22 mouse cellular contexts compared by ENCODE assay signal in genomic region chr1:132005466-132005865, GRCm38 (mm10). TPM values are rescaled to one million over a fixed set of nuclear protein-coding genes. Genes with fewer than 3 reads are reported as not detected.
DNase-seq lines count a peak whose midpoint lies in the region; ATAC-seq and TF ChIP-seq lines count a peak whose summit lies in the region.
"Had no signal": no experiment of that assay in that cellular context is flagged by ENCODE, and none has a peak within 500 bp of the region (broad histone marks: within the 10 kb centered on the region; RNA-seq: fewer than 3 reads in every experiment).

No protein-coding gene starts in this region.

- no peak overlapping the region for H3K4me3 ChIP-seq in liver, postnatal 0 days (ENCODE audit: low read depth, low read length)
- H3K4me3 ChIP-seq in myocyte: no peak overlapping the region
- H3K4me3 ChIP-seq: embryonic facial prominence, embryonic 15.5 days; forebrain, embryonic 12.5 days; heart, embryonic 13.5 days; hindbrain, embryonic 12.5 days had no signal

- TF ChIP-seq EP300 in liver, postnatal 0 days (IDR thresholded peaks at IDR 0.05; ENCODE audit: low read depth): no peak

- TF ChIP-seq POLR2A in myocyte (IDR thresholded peaks at IDR 0.05; ENCODE audit: insufficient read length, low read depth): no peak

- H3ac ChIP-seq in myocyte (ENCODE audit: control insufficient read depth, insufficient read length): no peak overlapping the region

- no peak overlapping the region for H3K4me2 ChIP-seq in liver, postnatal 0 days (ENCODE audit: low read depth, low read length)
- peak overlapping the region; percentile 33 for H3K4me2 ChIP-seq in myocyte (ENCODE audit: low read depth)
- H3K4me2 ChIP-seq: embryonic facial prominence, embryonic 15.5 days; forebrain, embryonic 12.5 days; heart, embryonic 13.5 days; hindbrain, embryonic 12.5 days had no signal

- H3K79me2 ChIP-seq in myocyte (ENCODE audit: control insufficient read depth, insufficient read depth): peaks cover 22% of the 10 kb centered on the region

- no peaks in the 10 kb centered on the region for H3K9me3 ChIP-seq in liver, postnatal 0 days (ENCODE audit: low read length)
- H3K9me3 ChIP-seq: embryonic facial prominence, embryonic 15.5 days; forebrain, embryonic 12.5 days; heart, embryonic 13.5 days; hindbrain, embryonic 12.5 days had no signal

- peak overlapping the region; percentile 100; the same call in 1 of the 2 replicates for H3K27ac ChIP-seq in liver, postnatal 0 days (ENCODE audit: low read depth)
- H3K27ac ChIP-seq: forebrain, embryonic 12.5 days; heart, embryonic 13.5 days; hindbrain, embryonic 12.5 days had no signal

- no peak for DNase-seq in liver, postnatal 0 days
- DNase-seq in liver: no peak
- DNase-seq in A20 (ENCODE audit: low read depth, low spot score): peak; percentile 9
- DNase-seq in NIH3T3 (ENCODE audit: low read depth): peak; percentile 58
- no peak for DNase-seq in layer of hippocampus, postnatal 10 days (ENCODE audit: low spot score in 2 of 2)
- no peak for DNase-seq in testis, postnatal 10 days (ENCODE audit: low spot score)
- DNase-seq: adrenal gland, adult 8-10 months; cerebellum, adult 11 months; cerebellum, adult 8-10 months; cerebellum, postnatal 14 days; embryo, embryonic 11 days; forebrain, postnatal 0 days; gastrocnemius, postnatal 25 days; heart, postnatal 36 days; kidney, adult 11 months had no signal

- ATAC-seq in liver, postnatal 0 days: no peak
- ATAC-seq: forebrain, postnatal 0 days; hindbrain, embryonic 16.5 days; inflammation-experienced regulatory T-cells, adult 6 months had no signal

- TF ChIP-seq CTCF in liver, postnatal 0 days (IDR thresholded peaks at IDR 0.05; ENCODE audit: low read depth): no peak

- WGBS in liver, postnatal 0 days (ENCODE audit: insufficient replicate concordance): 81% methylated on average over 1 of the region's 1 CpGs

- H3K4me1 ChIP-seq in liver, postnatal 0 days (ENCODE audit: insufficient read depth): peaks cover 22% of the 10 kb centered on the region

- no peaks in the 10 kb centered on the region for H3K27me3 ChIP-seq in liver, postnatal 0 days (ENCODE audit: insufficient read depth, low read length)
- H3K27me3 ChIP-seq in myocyte (ENCODE audit: control insufficient read depth, insufficient read depth, insufficient read length): no peaks in the 10 kb centered on the region
- H3K27me3 ChIP-seq: embryonic facial prominence, embryonic 15.5 days; forebrain, embryonic 12.5 days; heart, embryonic 13.5 days; hindbrain, embryonic 12.5 days had no signal

- no peak overlapping the region for H3K9ac ChIP-seq in liver, postnatal 0 days (replicated peaks)
- H3K9ac ChIP-seq: embryonic facial prominence, embryonic 15.5 days; forebrain, embryonic 12.5 days; forebrain, postnatal 0 days; heart, embryonic 13.5 days; hindbrain, embryonic 12.5 days had no signal

- H3K36me3 ChIP-seq in liver, postnatal 0 days (replicated peaks; ENCODE audit: insufficient read depth, low read length): no peaks in the 10 kb centered on the region
- H3K36me3 ChIP-seq in myocyte (ENCODE audit: control insufficient read depth, insufficient read depth): no peaks in the 10 kb centered on the region
- H3K36me3 ChIP-seq: embryonic facial prominence, embryonic 15.5 days; forebrain, embryonic 12.5 days; heart, embryonic 13.5 days; hindbrain, embryonic 12.5 days had no signal

TF ChIP-seq in myocyte, 11 proteins besides CTCF, POLR2A, EP300 and RAD21:
- no peak for TF ChIP-seq REST (IDR thresholded peaks at IDR 0.05; ENCODE audit: insufficient read depth, insufficient read length)
- TF ChIP-seq MAX (IDR thresholded peaks at IDR 0.05; ENCODE audit: low read depth): no peak

RNA-seq across cellular contexts. Expression of gene Elk4, which starts 1.9 kb away (rescaled TPM):
- 10.7 and 14.6 TPM in 2 replicates for polyA plus RNA-seq in liver, postnatal 0 days (2015; fragmentation: Nextera tagmentation; extraction: Ambion mirVana)
- 12.4 TPM for polyA plus RNA-seq in myocyte (2012; fragmentation: generic; extraction: Trizol)
- 10 to 100 TPM; 60.1 to 61.6 TPM for total RNA-seq in layer of hippocampus, postnatal 10 days (2021)

RNA-seq across cellular contexts. Expression of gene Slc45a3, which starts 42.7 kb away (rescaled TPM):
- polyA plus RNA-seq in liver, postnatal 0 days (2015; fragmentation: Nextera tagmentation; extraction: Ambion mirVana): 4.3 and 6.0 TPM in 2 replicates
- 0.74 TPM for polyA plus RNA-seq in myocyte (2012; fragmentation: generic; extraction: Trizol)
- under 1 TPM; 0.13 to 0.48 TPM for total RNA-seq in layer of hippocampus, postnatal 10 days (2021)
- polyA plus RNA-seq: inflammation-experienced regulatory T-cells, adult 6 months had no signal

Comparison
In these comparisons a context has a peak if more than half of its experiments do, and no peak if none do; other contexts are left out.
1. DNase-seq: peak in A20 (single experiment) and NIH3T3 (single experiment); none in liver, postnatal 0 days (single experiment), liver (single experiment), layer of hippocampus, postnatal 10 days (0 of 2) and testis, postnatal 10 days (single experiment).